18 mouse cellular contexts compared by ENCODE assay signal in the genomic region with DNA sequence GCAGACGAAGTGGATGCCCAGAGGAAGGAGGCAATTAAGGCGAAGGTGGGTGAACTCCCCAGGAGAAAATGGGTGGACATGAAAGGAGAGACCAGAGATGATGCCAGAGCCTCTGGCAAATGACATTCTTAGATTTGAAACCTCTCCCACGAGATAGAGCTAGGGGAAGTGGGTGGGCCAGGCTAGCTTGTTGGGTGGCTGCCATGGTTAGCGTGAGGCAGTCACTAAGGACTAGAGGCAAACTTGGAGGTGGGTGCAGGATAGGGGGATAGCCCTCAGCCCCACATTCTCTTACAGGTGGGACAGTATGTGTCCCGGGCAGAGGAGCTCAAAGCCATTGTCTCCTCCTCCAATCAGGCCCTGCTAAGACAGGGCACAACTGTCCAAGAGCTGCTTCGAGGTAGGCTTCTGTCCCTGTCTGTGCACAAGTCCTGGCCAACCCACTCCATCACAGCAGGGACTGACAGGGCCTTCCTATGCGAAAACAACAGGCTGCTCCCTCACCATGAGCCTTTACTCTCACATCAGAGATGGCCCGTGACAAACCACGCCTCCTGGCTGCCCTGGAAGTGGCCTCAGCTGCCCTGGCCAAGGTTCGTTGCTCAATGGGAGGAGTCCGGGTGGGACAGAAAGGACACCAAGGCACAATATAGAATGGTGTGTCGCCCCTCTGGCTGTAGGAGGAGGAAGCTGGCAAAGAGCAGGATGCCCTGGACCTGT. TPM values are rescaled to one million over a fixed set of nuclear protein-coding genes. Genes with fewer than 3 reads are reported as not detected.
DNase-seq lines count a peak whose midpoint lies in the region; ATAC-seq and TF ChIP-seq lines count a peak whose summit lies in the region.
"Had no signal": no experiment of that assay in that cellular context is flagged by ENCODE, and none has a peak within 500 bp of the region (broad histone marks: within the 10 kb centered on the region; RNA-seq: fewer than 3 reads in every experiment).

No protein-coding gene starts in this region.

- no peak overlapping the region for H3K9ac ChIP-seq in heart, adult 2 months (ENCODE audit: low read depth, low read length)
- no peak overlapping the region for H3K9ac ChIP-seq in neural tube, embryonic 15.5 days (replicated peaks)
- H3K9ac ChIP-seq in limb, embryonic 12.5 days (replicated peaks): 0 out of 2 replicates have a peak overlapping the region, but pooled peaks have one; percentile 8
- H3K9ac ChIP-seq: heart, embryonic 15.5 days; limb, embryonic 15.5 days; midbrain, embryonic 12.5 days had no signal

- no peak overlapping the region for H3K27ac ChIP-seq in heart, embryonic 10.5 days
- no peak overlapping the region for H3K27ac ChIP-seq in heart, adult 2 months
- H3K27ac ChIP-seq in neural tube, embryonic 15.5 days (replicated peaks): no peak overlapping the region
- H3K27ac ChIP-seq in limb, embryonic 12.5 days: no peak overlapping the region
- no peak overlapping the region for H3K27ac ChIP-seq in gastrocnemius, adult 2 months
- H3K27ac ChIP-seq: heart, embryonic 15.5 days; limb, embryonic 15.5 days; midbrain, embryonic 12.5 days had no signal

- H3K9me3 ChIP-seq in heart, embryonic 10.5 days: no peaks in the 10 kb centered on the region
- no peaks in the 10 kb centered on the region for H3K9me3 ChIP-seq in neural tube, embryonic 15.5 days (replicated peaks)
- no peaks in the 10 kb centered on the region for H3K9me3 ChIP-seq in limb, embryonic 12.5 days
- H3K9me3 ChIP-seq: heart, embryonic 15.5 days; limb, embryonic 15.5 days; midbrain, embryonic 12.5 days had no signal

- H3K4me3 ChIP-seq in heart, embryonic 10.5 days: peak overlapping the region; percentile 0; the same call in 1 of the 2 replicates
- no peak overlapping the region for H3K4me3 ChIP-seq in heart, adult 2 months
- no peak overlapping the region for H3K4me3 ChIP-seq in neural tube, embryonic 15.5 days (replicated peaks)
- no peak overlapping the region for H3K4me3 ChIP-seq in limb, embryonic 12.5 days (replicated peaks)
- no peak overlapping the region for H3K4me3 ChIP-seq in gastrocnemius, adult 2 months
- H3K4me3 ChIP-seq: heart, embryonic 15.5 days; limb, embryonic 15.5 days; midbrain, embryonic 12.5 days had no signal

- TF ChIP-seq POLR2A in heart, adult 2 months (IDR thresholded peaks at IDR 0.05; ENCODE audit: insufficient read depth, low read depth, low read length): no peak

- H3K4me1 ChIP-seq in heart, embryonic 10.5 days: peaks cover 66% of the 10 kb centered on the region
- H3K4me1 ChIP-seq in heart, adult 2 months (ENCODE audit: control insufficient read depth, insufficient read depth, low read length): peaks cover 5% of the 10 kb centered on the region; the same call in 1 of the 2 replicates
- peaks cover 27% of the 10 kb centered on the region for H3K4me1 ChIP-seq in neural tube, embryonic 15.5 days
- peaks cover 18% of the 10 kb centered on the region for H3K4me1 ChIP-seq in limb, embryonic 12.5 days (replicated peaks)

- no peak for ATAC-seq in neural tube, embryonic 15.5 days (ENCODE audit: low FRiP score)
- ATAC-seq in limb, embryonic 12.5 days (ENCODE audit: insufficient number of reproducible peaks, insufficient read depth, low FRiP score, low TSS enrichment, low read depth): no peak
- ATAC-seq in megakaryocyte, adult 5-6 weeks (ENCODE audit: poor library complexity, severe bottlenecking): no peak
- ATAC-seq: lung, postnatal 0 days had no signal

- peaks cover 4% of the 10 kb centered on the region; the same call in 1 of the 2 replicates for H3K27me3 ChIP-seq in heart, embryonic 10.5 days (ENCODE audit: insufficient read depth, poor library complexity, severe bottlenecking)
- H3K27me3 ChIP-seq in heart, adult 2 months (ENCODE audit: control insufficient read depth, insufficient read depth, low read length): no peaks in the 10 kb centered on the region
- H3K27me3 ChIP-seq in neural tube, embryonic 15.5 days (replicated peaks): no peaks in the 10 kb centered on the region
- no peaks in the 10 kb centered on the region; the same call in 1 of the 2 replicates for H3K27me3 ChIP-seq in limb, embryonic 12.5 days
- H3K27me3 ChIP-seq: heart, embryonic 15.5 days; limb, embryonic 15.5 days had no signal

- no peak for TF ChIP-seq CTCF in heart, adult 2 months (IDR thresholded peaks at IDR 0.05)
- TF ChIP-seq CTCF in gastrocnemius, adult 2 months (IDR thresholded peaks at IDR 0.05): no peak

- intact Hi-C loops in heart, adult 2 months (cut with DNase I): no loop called here
- intact Hi-C loops in gastrocnemius, adult 2 months (cut with DNase I): no loop called here

- DNase-seq in heart, embryonic 10.5 days (ENCODE audit: low spot score): no peak
- DNase-seq in heart, adult 2 months: no peak
- DNase-seq in neural tube, embryonic 10.5 days (ENCODE audit: extremely low spot score, low spot score): peak; percentile 19
- DNase-seq in kidney, adult 9 months: peak; percentile 79
- no peak for DNase-seq in gastrocnemius, adult 2 months
- DNase-seq: cerebellum, adult 11 months; layer of hippocampus, postnatal 36 days; right cerebral cortex, adult 18-20 months had no signal

- H3K4me2 ChIP-seq in neural tube, embryonic 15.5 days: no peak overlapping the region
- no peak overlapping the region for H3K4me2 ChIP-seq in limb, embryonic 12.5 days
- H3K4me2 ChIP-seq: heart, embryonic 15.5 days; limb, embryonic 15.5 days; midbrain, embryonic 12.5 days had no signal

- H3K79me2 ChIP-seq in heart, adult 2 months (replicated peaks; ENCODE audit: control insufficient read depth, insufficient read depth, low read length): no peaks in the 10 kb centered on the region

- no peak for TF ChIP-seq EP300 in heart, adult 2 months (IDR thresholded peaks at IDR 0.05; ENCODE audit: insufficient read depth, low read depth, low read length)

- H3K36me3 ChIP-seq in heart, embryonic 10.5 days: peaks cover 49% of the 10 kb centered on the region
- H3K36me3 ChIP-seq in heart, adult 2 months (ENCODE audit: control insufficient read depth, insufficient read depth, low read length): no peaks in the 10 kb centered on the region
- peaks cover 42% of the 10 kb centered on the region for H3K36me3 ChIP-seq in neural tube, embryonic 15.5 days
- peaks cover 35% of the 10 kb centered on the region for H3K36me3 ChIP-seq in limb, embryonic 12.5 days

- 53% methylated on average over 12 of the region's 12 CpGs for WGBS in heart, embryonic 10.5 days
- 57% methylated on average over 12 of the region's 12 CpGs for WGBS in heart, adult 2 months
- whole genome bisulfite sequencing in neural tube, embryonic 15.5 days: 56% methylated on average over 12 of the region's 12 CpGs
- 65% methylated on average over 12 of the region's 12 CpGs for WGBS in limb, embryonic 12.5 days

RNA-seq across cellular contexts. Expression of gene Ulk3, which starts 4.4 kb away (rescaled TPM):
- polyA plus RNA-seq in heart, embryonic 10.5 days (2016; fragmentation: Nextera tagmentation; extraction: Ambion mirVana): 17.4 and 21.8 TPM in 2 replicates
- total RNA-seq in heart, adult 2 months (2021): 1 to 10 TPM; 5.7 to 6.7 TPM
- polyA plus RNA-seq in heart, adult 2 months (2012; rRNA removed): 19.1 and 23.3 TPM in 2 replicates
- 32.1 and 36.5 TPM in 2 replicates for polyA plus RNA-seq in neural tube, embryonic 15.5 days (2015; fragmentation: Nextera tagmentation; extraction: Ambion mirVana)
- polyA plus RNA-seq in limb, embryonic 12.5 days (2016; fragmentation: Nextera tagmentation; extraction: Ambion mirVana): 17.5 and 19.4 TPM in 2 replicates
- total RNA-seq in gastrocnemius, adult 2 months (2021): 1 to 10 TPM; 4.4 to 6.6 TPM
- 8.8 and 10.0 TPM in 2 replicates for total RNA-seq in megakaryocyte, adult 5-6 weeks (2015)
- 4.7 and 9.4 TPM in 2 replicates for total RNA-seq in megakaryocyte, adult 5-6 weeks (2017)

RNA-seq across cellular contexts. Expression of gene Cplx3, which starts 12.5 kb away (rescaled TPM):
- polyA plus RNA-seq in heart, embryonic 10.5 days (2016; fragmentation: Nextera tagmentation; extraction: Ambion mirVana): 0.15 TPM in 1 of 2 replicates, not detected in the other
- total RNA-seq in heart, adult 2 months (2021): not detected
- not detected in 2 replicates for polyA plus RNA-seq in heart, adult 2 months (2012; rRNA removed)
- polyA plus RNA-seq in neural tube, embryonic 15.5 days (2015; fragmentation: Nextera tagmentation; extraction: Ambion mirVana): 0.11 and 0.23 TPM in 2 replicates
- not detected in 2 replicates for polyA plus RNA-seq in limb, embryonic 12.5 days (2016; fragmentation: Nextera tagmentation; extraction: Ambion mirVana)
- not detected for total RNA-seq in gastrocnemius, adult 2 months (2021)
- total RNA-seq in megakaryocyte, adult 5-6 weeks (2015): not detected in 2 replicates
- total RNA-seq in megakaryocyte, adult 5-6 weeks (2017): not detected in 2 replicates
- total RNA-seq: adrenal gland, postnatal 4 days; ES-E14 had no signal
- polyA plus RNA-seq: heart, embryonic 15.5 days; limb, embryonic 15.5 days; lung, postnatal 0 days had no signal

RNA-seq across cellular contexts. Expression of gene Lman1l, which starts 27.0 kb away (rescaled TPM):
- polyA plus RNA-seq in heart, embryonic 10.5 days (2016; fragmentation: Nextera tagmentation; extraction: Ambion mirVana): not detected in 2 replicates
- not detected for total RNA-seq in heart, adult 2 months (2021)
- polyA plus RNA-seq in heart, adult 2 months (2012; rRNA removed): 0.20 TPM in 1 of 2 replicates, not detected in the other
- polyA plus RNA-seq in neural tube, embryonic 15.5 days (2015; fragmentation: Nextera tagmentation; extraction: Ambion mirVana): not detected in 2 replicates
- polyA plus RNA-seq in limb, embryonic 12.5 days (2016; fragmentation: Nextera tagmentation; extraction: Ambion mirVana): 0.14 TPM in 1 of 2 replicates, not detected in the other
- not detected for total RNA-seq in gastrocnemius, adult 2 months (2021)
- total RNA-seq in megakaryocyte, adult 5-6 weeks (2015): not detected in 2 replicates
- not detected in 2 replicates for total RNA-seq in megakaryocyte, adult 5-6 weeks (2017)
- total RNA-seq: adrenal gland, postnatal 4 days; layer of hippocampus, postnatal 36 days had no signal
- polyA plus RNA-seq: heart, embryonic 15.5 days; limb, embryonic 15.5 days; lung, postnatal 0 days; neural tube, embryonic 14.5 days had no signal

RNA-seq across cellular contexts. Expression of gene Scamp2, which starts 32.9 kb away (rescaled TPM):
- 53.5 and 53.9 TPM in 2 replicates for polyA plus RNA-seq in heart, embryonic 10.5 days (2016; fragmentation: Nextera tagmentation; extraction: Ambion mirVana)
- 10 to 100 TPM; 25.7 to 26.7 TPM for total RNA-seq in heart, adult 2 months (2021)
- polyA plus RNA-seq in heart, adult 2 months (2012; rRNA removed): 43.9 and 54.8 TPM in 2 replicates
- 43.5 and 48.5 TPM in 2 replicates for polyA plus RNA-seq in neural tube, embryonic 15.5 days (2015; fragmentation: Nextera tagmentation; extraction: Ambion mirVana)
- 49.5 and 51.9 TPM in 2 replicates for polyA plus RNA-seq in limb, embryonic 12.5 days (2016; fragmentation: Nextera tagmentation; extraction: Ambion mirVana)
- total RNA-seq in gastrocnemius, adult 2 months (2021): 10 to 100 TPM; 39.6 to 46.4 TPM
- total RNA-seq in megakaryocyte, adult 5-6 weeks (2015): 89.5 and 90.0 TPM in 2 replicates
- total RNA-seq in megakaryocyte, adult 5-6 weeks (2017): 36.3 and 40.0 TPM in 2 replicates

RNA-seq across cellular contexts. Expression of gene Mpi, which starts 41.1 kb away (rescaled TPM):
- 80.6 and 102 TPM in 2 replicates for polyA plus RNA-seq in heart, embryonic 10.5 days (2016; fragmentation: Nextera tagmentation; extraction: Ambion mirVana)
- total RNA-seq in heart, adult 2 months (2021): 100 to 1,000 TPM; 119 to 132 TPM
- polyA plus RNA-seq in heart, adult 2 months (2012; rRNA removed): 146 and 266 TPM in 2 replicates
- 75.8 and 81.7 TPM in 2 replicates for polyA plus RNA-seq in neural tube, embryonic 15.5 days (2015; fragmentation: Nextera tagmentation; extraction: Ambion mirVana)
- 56.8 and 58.0 TPM in 2 replicates for polyA plus RNA-seq in limb, embryonic 12.5 days (2016; fragmentation: Nextera tagmentation; extraction: Ambion mirVana)
- 10 to 100 TPM; 67.6 to 97.7 TPM for total RNA-seq in gastrocnemius, adult 2 months (2021)
- total RNA-seq in megakaryocyte, adult 5-6 weeks (2015): 10.7 and 12.7 TPM in 2 replicates
- total RNA-seq in megakaryocyte, adult 5-6 weeks (2017): 6.9 and 11.5 TPM in 2 replicates

Comparison
In these comparisons a context has a peak if more than half of its experiments do, and no peak if none do; other contexts are left out.
1. DNase-seq: peak in neural tube, embryonic 10.5 days (single experiment) and kidney, adult 9 months (single experiment); none in heart, embryonic 10.5 days (single experiment), heart, adult 2 months (0 of 2) and gastrocnemius, adult 2 months (single experiment).